Comparison of ENCODE assay signal across 25 mouse cellular contexts in the genomic region with DNA sequence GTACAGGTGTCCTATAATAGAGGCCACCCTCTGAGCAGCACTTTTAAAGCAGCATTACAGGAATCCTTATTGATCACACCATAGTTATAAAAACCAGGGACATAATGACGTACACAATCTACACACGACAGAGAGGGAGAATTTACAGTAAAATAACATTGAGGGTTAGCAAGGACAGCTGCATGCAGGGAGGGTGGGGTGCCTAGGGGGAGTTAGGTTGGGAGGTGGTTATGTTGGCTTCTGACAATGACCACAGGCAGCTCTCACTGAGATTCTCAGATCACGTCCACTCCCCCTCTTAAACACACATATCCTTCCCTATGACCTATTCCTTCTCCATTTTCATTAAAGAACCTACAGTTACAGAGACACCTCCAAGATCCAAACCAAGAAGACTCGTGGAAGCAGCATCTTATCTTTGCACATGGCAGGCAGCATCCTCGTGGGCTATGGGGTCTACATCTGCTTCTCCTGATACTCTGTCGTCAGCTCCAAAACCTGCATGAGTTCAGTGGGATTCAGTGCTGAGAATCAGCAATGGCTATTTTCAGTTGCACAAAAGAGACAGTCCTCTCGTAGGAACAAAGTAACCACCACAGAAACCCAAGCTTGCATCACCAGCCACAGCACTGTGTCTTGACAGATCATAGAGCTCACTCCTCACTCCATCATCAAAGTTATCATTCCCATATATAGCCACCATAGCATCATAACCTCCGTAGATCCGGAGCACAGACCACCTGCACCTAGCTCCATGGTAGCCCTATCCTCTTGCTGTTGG. TPM values are rescaled to one million over a fixed set of nuclear protein-coding genes. Genes with fewer than 3 reads are reported as not detected.
A peak's percentile ranks its signal among the peaks of the same experiment; 100 is the strongest.
DNase-seq lines count a peak whose midpoint lies in the region; ATAC-seq and TF ChIP-seq lines count a peak whose summit lies in the region.
"Had no signal": no experiment of that assay in that cellular context is flagged by ENCODE, and none has a peak within 500 bp of the region (broad histone marks: within the 10 kb centered on the region; RNA-seq: fewer than 3 reads in every experiment).

No protein-coding gene starts in this region.

- no peak overlapping the region for H3K4me3 ChIP-seq in thymus, adult 2 months (ENCODE audit: control insufficient read depth, insufficient read depth, low read length)
- H3K4me3 ChIP-seq in C2C12 (ENCODE audit: insufficient read depth, poor library complexity, severe bottlenecking), result no peak overlapping the region
- H3K4me3 ChIP-seq: embryonic facial prominence, embryonic 15.5 days; erythroblast, embryonic 14.5 days; forebrain, embryonic 10.5 days; heart, embryonic 15.5 days; hindbrain, embryonic 13.5 days had no signal

- no peaks in the 10 kb centered on the region for H3K79me3 ChIP-seq in C2C12 (ENCODE audit: low read depth)

- H3K27ac ChIP-seq in thymus, adult 2 months (ENCODE audit: control insufficient read depth, insufficient read depth, low read length), result peak overlapping the region; percentile 0; the same call in 1 of the 2 replicates
- H3K27ac ChIP-seq: embryonic facial prominence, embryonic 15.5 days; forebrain, embryonic 10.5 days; heart, embryonic 15.5 days; hindbrain, embryonic 13.5 days; hindbrain, postnatal 0 days had no signal

- no peak for TF ChIP-seq CTCF in thymus, adult 2 months (IDR thresholded peaks at IDR 0.05; ENCODE audit: borderline replicate concordance, control insufficient read depth, extremely low read depth, insufficient read depth, low read length, poor library complexity)
- no peak for TF ChIP-seq CTCF in C2C12 (IDR thresholded peaks at IDR 0.05; ENCODE audit: control insufficient read depth, insufficient read depth, insufficient read length)

- peak; percentile 30 for ATAC-seq in common myeloid progenitor, adult 5-6 weeks (replicated peaks; ENCODE audit: low read depth, poor library complexity, severe bottlenecking)
- peak; percentile 42 for ATAC-seq in megakaryocyte progenitor cell, adult 5-6 weeks (replicated peaks; ENCODE audit: poor library complexity)
- ATAC-seq: activated CD4-positive, CD25-positive, alpha-beta regulatory T cell, adult 4 months; forebrain, embryonic 14.5 days; hindbrain, postnatal 0 days; Patski had no signal

- H3K36me3 ChIP-seq in thymus, adult 2 months (ENCODE audit: control insufficient read depth, insufficient read depth, low read length), result no peaks in the 10 kb centered on the region
- no peaks in the 10 kb centered on the region for H3K36me3 ChIP-seq in C2C12 (ENCODE audit: control insufficient read depth, insufficient read depth)
- H3K36me3 ChIP-seq: embryonic facial prominence, embryonic 15.5 days; forebrain, embryonic 10.5 days; heart, embryonic 15.5 days; hindbrain, embryonic 13.5 days had no signal

- no peaks in the 10 kb centered on the region for H3K27me3 ChIP-seq in thymus, adult 2 months (ENCODE audit: control insufficient read depth, insufficient read depth, low read length)
- no peaks in the 10 kb centered on the region for H3K27me3 ChIP-seq in C2C12 (ENCODE audit: control insufficient read depth, insufficient read depth, insufficient read length)
- H3K27me3 ChIP-seq: embryonic facial prominence, embryonic 15.5 days; heart, embryonic 15.5 days; hindbrain, embryonic 13.5 days; Patski had no signal

- H3K79me2 ChIP-seq in C2C12 (ENCODE audit: control insufficient read depth, insufficient read depth), result no peaks in the 10 kb centered on the region

- H3ac ChIP-seq in C2C12 (ENCODE audit: control insufficient read depth, insufficient read length, low read depth), result no peak overlapping the region

- DNase-seq in thymus, adult 2 months, result no peak
- no peak for DNase-seq in thymus, postnatal 10 days (ENCODE audit: low spot score in 2 of 2)
- no peak for DNase-seq in left cerebral cortex, adult 8-10 months (ENCODE audit: low spot score in 2 of 2)
- no peak for DNase-seq in urinary bladder, postnatal 10 days (ENCODE audit: low spot score)
- no peak for DNase-seq in adrenal gland, postnatal 4 days (ENCODE audit: low spot score in 2 of 2)
- DNase-seq: adrenal gland, postnatal 14 days; cerebellum, adult 2 months; cerebellum, postnatal 10 days; embryo, embryonic 11 days; gastrocnemius, postnatal 10 days; heart, postnatal 14 days had no signal

- no peak for TF ChIP-seq POLR2A in thymus, adult 2 months (IDR thresholded peaks at IDR 0.05; ENCODE audit: control insufficient read depth, extremely low read depth, insufficient read depth, low read length, poor library complexity)

- 34% methylated on average over 9 of the region's 9 CpGs for WGBS in thymus, adult 2 months

- peaks cover 24% of the 10 kb centered on the region for H3K4me1 ChIP-seq in thymus, adult 2 months (replicated peaks; ENCODE audit: control insufficient read depth, insufficient read depth, low read length)
- H3K4me1 ChIP-seq: hindbrain, embryonic 13.5 days had no signal

TF ChIP-seq in C2C12, 6 proteins besides CTCF, POLR2A, EP300 and RAD21:
- TF ChIP-seq FOSL1 (IDR thresholded peaks at IDR 0.05; ENCODE audit: insufficient read depth, low read length, poor library complexity, severe bottlenecking) (no peak), MYOD1 (IDR thresholded peaks at IDR 0.05; ENCODE audit: control insufficient read depth, insufficient read length, low read depth) (peak; percentile 82), CEBPB (IDR thresholded peaks at IDR 0.05; ENCODE audit: low read depth) (no peak)

RNA-seq across cellular contexts. Expression of a gene that starts 11.4 kb away (rescaled TPM):
- polyA plus RNA-seq in thymus, adult 2 months (2012; rRNA removed), result 2.8 and 3.2 TPM in 2 replicates
- polyA plus RNA-seq in C2C12 (2012; fragmentation: generic; extraction: Trizol), result 0.14 TPM
- total RNA-seq in common myeloid progenitor, adult 5-6 weeks (2017), result 55.4 and 71.9 TPM in 2 replicates
- total RNA-seq in megakaryocyte progenitor cell, adult 5-6 weeks (2015), result 41.2 and 51.4 TPM in 2 replicates
- 30.2 and 46.1 TPM in 2 replicates for total RNA-seq in megakaryocyte progenitor cell, adult 5-6 weeks (2017)
- 1 to 10 TPM; 1.4 to 4.2 (median 3.6) TPM for total RNA-seq in left cerebral cortex, adult 8-10 months (2022)
- total RNA-seq in adrenal gland, postnatal 4 days (2021), result under 1 TPM; 0.45 to 0.48 TPM
- total RNA-seq: hindbrain, postnatal 0 days had no signal
- polyA plus RNA-seq: activated CD4-positive, CD25-positive, alpha-beta regulatory T cell, adult 4 months; embryonic facial prominence, embryonic 11.5 days; erythroblast, embryonic 14.5 days; heart, embryonic 15.5 days; hindbrain, embryonic 13.5 days; intestine, embryonic 14.5 days; Patski had no signal

Comparison
In these comparisons a context has a peak if more than half of its experiments do, and no peak if none do; other contexts are left out.
1. RNA of a gene that starts 11.4 kb away (total RNA-seq): 55.4 to 71.9 TPM in common myeloid progenitor, adult 5-6 weeks and 30.2 to 51.4 TPM in megakaryocyte progenitor cell, adult 5-6 weeks; 1.4 to 4.2 TPM in left cerebral cortex, adult 8-10 months and 0.45 to 0.48 TPM in adrenal gland, postnatal 4 days; every median in the first group is over 4 times any median in the second.